Mouse (Mus musculus) right cerebral cortex, adult 2 months (tissue): ENCODE measurements at regions not wholly inside any gene's neighbourhood (a gene's known extent, or its start where the extent isn't known, plus 50 kb on each side); places are given as distances from the start of the nearest gene placed in this dataset.

ENCODE experiments used
- DNase-seq, 2 experiments: peaks; one replicate each; pipeline ENCODE4 v3.0.0; 2021 to 2022; ENCODE audit warnings: low spot score in 2 of 2

DNA sequence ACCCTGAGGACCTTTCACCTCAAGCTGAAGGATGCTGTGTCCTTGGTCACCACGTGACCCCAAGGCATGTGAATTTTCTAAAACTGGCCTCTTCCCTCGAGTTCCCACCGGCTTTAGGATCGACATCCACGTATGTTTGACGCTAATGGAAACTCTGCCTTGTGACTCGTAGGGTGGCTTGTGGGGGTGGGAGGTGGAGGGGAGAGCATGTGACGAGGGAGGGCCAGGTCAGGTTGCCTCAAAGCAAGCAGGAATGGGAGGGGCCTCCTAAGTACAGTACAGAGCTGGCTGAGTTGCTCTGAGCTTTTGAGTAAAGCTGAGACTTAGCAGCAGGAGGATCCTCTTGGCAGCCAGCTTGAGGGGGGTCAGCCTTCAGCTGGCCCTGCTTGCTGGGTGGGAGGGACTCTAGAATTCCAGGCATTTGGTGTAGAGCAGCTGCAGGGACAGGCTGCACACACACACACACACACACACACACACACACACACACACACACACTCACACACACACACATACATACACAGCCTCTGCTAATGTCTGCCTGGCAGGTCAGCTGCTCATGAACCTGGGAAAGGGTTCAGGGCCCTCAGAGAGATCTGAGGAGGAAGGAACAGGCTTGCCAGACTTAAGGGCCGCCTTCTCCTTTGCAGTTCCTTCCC lies 78.5 kb downstream of the Sik1 start:
- DNase-seq, result no peak

DNA sequence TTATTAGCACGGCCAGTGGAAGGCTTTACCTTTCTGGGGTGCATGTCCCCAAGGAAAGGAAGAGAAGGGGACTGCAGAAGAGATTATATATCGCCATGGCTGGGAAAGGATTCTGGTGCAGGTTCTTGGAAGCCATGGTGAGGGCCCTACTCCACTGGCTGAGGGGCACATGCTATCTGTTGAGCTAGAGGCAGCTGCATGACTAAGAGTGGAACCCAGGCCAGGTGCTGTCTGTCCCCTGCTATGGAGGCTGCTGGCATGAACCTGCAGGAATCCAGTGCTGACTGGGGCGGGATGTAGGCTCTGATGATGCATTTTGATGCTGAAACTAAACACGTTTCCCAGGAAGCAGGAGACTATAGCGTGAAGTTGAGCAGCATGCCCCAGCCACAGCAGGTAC lies 77.9 kb downstream of the Sik1 start:
- DNase-seq, result no peak

DNA sequence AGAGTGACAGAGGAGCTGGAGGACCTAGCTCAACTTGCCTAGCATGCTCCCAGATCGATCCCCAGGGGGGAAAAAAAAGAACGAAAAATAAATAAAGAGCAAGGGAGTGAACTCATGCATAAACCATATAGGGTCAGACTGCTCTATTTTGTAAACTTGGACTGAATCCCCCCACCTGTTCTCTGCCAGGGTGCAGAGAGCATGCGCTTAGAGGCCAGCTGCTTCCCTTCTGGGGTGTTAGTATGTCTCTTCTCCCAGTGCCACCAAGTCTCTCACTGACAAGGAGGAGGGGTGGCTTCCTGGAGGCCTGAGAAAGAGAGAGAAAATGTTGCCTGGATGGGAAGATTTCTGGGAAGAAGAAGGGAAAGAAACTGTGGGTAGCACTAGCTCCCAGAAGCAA lies 76.1 kb downstream of the Sik1 start:
- no peak for DNase-seq

DNA sequence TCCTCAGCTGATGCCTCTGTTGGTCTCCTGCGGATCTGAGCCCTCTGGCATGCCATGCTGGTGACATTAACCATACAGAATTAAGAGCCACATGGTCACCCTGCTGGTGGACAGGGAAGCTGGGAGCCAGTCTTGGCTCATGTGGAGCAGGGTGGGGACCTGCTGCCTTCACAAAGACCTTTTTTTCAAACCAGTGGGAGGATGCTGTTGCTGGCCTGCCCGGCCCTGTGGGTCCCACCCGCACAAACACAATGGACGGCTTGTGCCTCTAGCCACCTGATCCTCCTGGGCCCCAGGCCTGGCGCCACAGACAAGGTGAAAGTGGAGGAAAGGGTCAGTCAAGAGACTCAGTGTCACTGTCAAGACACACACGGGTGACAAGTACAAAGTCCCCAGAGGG lies 73.4 kb downstream of the Sik1 start:
- no peak for DNase-seq

DNA sequence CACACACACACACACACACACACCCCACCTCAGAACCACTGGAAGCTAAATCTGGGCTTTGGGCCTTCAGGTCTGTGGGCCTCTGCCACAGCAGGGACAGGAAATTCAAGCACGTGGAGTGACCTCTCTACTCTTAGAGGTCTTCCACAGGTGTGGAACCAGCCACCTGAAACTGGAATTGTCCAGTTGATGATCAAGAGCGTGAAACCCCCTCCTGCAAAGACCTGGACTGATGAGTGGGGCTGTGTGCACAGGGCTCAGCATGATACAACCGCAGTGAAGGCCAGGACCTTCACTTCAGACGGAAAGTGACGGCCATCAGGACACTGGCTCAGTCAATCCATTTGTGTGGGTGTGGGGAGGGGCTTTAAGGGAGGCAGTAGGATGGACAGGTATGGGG lies 72.5 kb downstream of the Sik1 start:
- no peak for DNase-seq

DNA sequence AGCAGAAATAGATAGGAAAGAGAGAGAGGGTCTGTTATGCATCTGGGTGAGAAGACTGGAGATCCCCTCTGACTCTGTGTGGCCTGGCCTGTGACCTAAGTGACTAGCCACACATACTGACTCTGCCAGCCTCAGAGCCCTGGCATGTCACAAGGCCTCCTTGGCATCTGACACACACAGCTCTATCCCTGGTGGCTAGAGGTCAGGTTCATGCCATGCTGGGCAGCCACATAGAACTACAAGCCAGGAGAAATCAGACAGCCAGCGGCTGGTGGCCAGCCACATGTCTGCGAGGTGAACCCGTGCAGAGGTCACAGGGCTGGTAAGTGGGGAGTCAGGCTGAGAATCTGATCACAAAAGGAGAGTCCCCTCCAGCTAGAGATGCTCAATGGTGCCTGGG lies 67.3 kb downstream of the Sik1 start:
- no peak for DNase-seq

DNA sequence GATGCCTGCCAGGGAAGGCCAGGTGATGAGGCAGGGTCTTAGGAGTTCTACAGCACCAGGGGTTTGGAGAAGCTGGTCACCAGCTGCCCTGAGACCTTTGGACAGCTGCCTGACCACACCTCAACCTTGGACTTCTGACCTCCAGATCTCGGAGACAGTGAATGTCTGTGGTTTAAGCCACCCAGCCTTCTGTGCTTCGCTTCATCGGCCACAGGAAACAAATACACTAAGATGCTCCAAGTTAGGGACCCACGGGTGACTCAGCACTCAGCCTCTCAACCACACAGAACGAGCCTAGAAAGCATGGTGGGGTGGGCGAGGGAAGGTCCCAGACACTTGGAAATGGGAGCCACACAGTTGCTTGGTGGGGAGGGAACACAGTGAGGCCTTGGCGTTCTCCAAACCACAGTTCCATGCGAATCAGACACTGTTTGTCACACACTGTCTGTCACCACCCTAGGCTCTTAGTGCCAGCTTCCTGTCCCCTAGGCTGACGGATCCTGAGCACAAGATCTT lies 66.5 kb downstream of the Sik1 start:
- no peak for DNase-seq

DNA sequence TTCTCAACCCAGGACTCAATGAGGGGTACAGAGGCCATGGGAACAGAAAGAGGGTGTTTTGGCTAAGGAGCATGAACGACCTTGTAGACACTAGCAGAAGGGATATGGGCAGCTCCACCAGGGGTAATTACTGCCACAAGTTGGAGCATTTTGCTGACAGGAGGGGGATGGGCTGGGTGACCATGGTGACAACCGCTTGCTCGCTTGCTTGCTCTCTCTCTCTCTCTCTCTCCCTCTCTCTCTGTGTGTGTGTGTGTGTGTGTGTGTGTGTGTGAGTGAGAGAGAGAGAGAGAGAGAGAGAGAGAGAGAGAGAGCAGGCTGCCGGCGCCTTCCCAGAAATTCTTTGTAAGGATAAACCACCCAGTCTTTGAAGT lies 65.7 kb downstream of the Sik1 start:
- DNase-seq, result no peak

DNA sequence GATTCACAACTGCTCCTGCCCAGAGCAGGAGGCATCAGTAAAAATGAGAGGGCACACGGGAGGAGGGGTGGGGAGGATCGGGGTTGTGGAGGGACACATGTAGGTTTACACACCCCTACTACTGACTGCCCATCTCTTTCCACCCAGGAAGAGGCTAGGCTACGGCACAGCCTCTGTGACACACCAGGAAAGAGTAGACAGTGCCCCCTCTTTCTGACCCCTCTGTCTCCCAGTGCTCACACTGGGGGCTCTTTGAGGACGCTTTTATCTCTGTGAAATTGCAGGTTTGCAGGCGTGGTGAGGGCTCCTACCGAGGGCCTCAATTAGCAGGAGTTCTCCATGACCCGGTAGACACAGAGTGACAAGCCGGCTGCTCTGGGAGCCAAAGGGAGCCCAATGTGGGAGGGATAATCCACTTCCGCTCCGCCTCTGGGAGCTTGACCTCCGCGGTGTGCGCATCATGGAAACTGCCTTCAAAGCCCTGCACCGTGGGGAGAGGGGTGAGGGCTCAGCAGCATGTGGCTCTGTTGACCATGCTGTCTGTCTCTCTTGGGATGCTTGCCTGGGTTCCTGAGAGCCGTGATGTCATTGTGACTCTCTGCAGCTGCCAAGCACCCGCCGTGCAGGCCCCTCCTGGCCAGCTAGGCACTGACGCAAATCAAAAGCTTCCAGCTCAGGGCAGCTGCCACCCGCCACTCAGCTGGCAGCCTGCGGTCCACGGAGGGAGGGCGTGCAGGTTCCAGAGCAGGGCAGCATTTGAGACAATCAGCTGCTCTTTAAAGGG lies 65.1 kb downstream of the Sik1 start:
- DNase-seq, result peak in 1 of 2 experiments; percentile 47

DNA sequence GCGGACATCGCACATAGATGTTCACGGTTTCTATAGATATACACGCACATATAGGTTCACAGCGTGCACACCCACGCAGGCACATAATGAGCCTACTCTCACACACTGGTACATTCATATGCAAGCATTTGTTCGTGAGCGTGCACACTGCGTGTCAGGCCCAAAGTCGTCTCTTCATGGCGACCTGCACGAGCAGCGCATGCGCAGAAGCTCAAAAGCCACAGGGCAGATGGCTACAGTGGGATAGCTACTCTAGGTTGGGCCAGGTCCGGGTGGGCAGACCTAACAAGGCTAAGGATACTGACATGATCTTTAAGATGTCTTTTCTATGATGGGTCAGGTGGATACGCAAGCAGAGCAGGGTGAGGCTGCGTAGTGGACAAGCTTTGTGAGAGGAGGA lies 63.9 kb downstream of the Sik1 start:
- DNase-seq, result no peak

DNA sequence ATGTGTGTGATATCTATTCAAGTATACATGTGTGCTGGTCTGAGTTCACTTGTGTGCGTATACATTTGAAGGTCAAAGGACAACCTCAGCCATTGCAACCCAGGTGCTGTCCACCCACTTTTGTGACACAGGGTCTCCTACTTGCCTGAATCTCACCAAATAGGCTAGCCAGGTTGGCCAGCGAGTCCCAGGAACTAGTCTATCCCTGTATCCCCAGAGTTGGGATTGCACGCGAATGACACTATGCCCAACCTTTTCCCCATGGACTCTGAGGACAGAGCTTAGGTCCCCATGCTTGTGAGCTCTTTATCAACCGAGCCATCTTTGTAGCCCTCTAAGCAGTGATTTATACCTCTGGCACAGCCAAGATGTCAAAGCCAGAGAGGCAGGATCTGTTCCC lies 62.6 kb downstream of the Sik1 start:
- no peak for DNase-seq

DNA sequence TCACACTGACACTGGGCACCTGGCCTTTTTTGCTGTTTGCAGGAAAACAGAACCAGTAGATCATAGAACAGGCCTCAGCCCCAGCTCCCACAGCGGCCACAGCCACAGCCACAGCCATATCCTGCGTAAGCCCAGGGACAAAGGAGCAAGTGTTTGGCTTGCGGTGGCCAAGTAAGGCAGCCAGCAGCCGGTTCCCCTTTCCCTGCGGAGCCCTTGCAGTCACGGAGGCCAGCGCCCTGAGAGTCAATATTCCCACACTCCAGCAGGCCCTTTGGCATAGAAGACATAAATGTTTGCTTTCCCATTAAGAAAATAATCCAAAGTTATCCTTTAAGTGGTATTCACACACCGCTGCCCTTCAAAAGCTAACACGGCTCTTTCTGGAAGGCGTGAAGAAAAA lies 62.1 kb downstream of the Sik1 start:
- DNase-seq, result no peak

DNA sequence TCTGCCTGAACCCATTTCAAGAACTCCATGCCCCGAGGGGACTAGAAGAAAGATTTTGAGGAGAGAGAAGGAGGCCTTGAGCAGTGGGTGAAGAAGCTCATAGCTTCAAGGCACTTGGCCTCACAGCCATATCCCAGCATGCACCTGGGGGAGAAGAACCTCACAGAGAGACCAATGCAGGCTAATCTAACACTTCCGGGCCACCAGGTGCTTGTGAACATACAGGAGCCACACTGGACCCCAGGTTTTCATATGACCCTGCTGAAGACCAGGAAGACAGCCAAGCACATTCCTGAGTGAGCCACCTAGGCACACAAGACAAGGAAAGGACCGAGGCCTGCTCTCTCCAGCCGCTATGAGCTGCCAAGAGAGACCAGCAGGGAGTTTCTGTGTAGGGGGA lies 61.6 kb downstream of the Sik1 start:
- DNase-seq, result no peak
